Mouse (Mus musculus) kidney, adult 2 months (tissue): Measurements from ENCODE around the gene Ripk1.

ENCODE experiments used
- CTCF ChIP-seq: fragments of 200-500 bp; conservative IDR thresholded peaks from 2 replicates; pipeline ENCODE4 v1.5.1; 2011; ENCODE audit warnings: low read depth, mild to moderate bottlenecking, control low read depth, low read length, moderate library complexity, mixed read lengths; ENCODE audit not compliant: insufficient read depth, insufficient read length
- POLR2A ChIP-seq: fragments of 200-500 bp; IDR thresholded peaks from one replicate; pipeline ENCODE4 v1.6.1; 2011; ENCODE audit warnings: low read depth, low read length, control low read depth

GRCm38 (mm10) chr13:34054391-34054790, 52.2 kb downstream of the Ripk1 start:
- TF ChIP-seq CTCF = no peak
- no peak for TF ChIP-seq POLR2A
